Mouse (Mus musculus) right cerebral cortex, postnatal 10 days (tissue): ENCODE measurements at regions not wholly inside any gene's neighbourhood (a gene's known extent, or its start where the extent isn't known, plus 50 kb on each side); places are given as distances from the start of the nearest gene placed in this dataset.
A peak's percentile ranks its signal among the peaks of the same experiment; 100 is the strongest.

Experiments used
- DNase-seq, 2 experiments: peaks; one replicate each; pipeline ENCODE4 v3.0.0; 2021; ENCODE audit warnings: low spot score in 2 of 2

DNA sequence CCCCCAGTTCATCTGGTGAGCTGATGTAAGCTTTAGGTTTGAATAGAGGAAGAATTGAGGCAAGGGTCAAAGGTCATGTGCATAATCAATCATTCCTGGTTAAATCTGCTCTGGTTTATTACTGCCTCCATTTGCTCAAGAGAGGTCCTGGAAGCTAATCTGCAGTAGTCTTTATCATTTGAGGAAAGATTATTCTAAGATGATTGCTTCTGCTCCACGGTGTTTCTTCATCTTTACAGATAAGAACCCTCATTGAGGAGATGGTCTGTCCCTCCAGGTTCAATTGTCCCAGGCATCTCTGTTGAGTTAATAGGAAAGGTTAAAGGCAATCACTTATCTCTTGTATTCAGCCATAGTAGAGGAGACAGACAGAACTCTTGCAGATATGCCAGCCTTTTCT, 3557.5 kb upstream of the Gm6569 start:
- no peak for DNase-seq

DNA sequence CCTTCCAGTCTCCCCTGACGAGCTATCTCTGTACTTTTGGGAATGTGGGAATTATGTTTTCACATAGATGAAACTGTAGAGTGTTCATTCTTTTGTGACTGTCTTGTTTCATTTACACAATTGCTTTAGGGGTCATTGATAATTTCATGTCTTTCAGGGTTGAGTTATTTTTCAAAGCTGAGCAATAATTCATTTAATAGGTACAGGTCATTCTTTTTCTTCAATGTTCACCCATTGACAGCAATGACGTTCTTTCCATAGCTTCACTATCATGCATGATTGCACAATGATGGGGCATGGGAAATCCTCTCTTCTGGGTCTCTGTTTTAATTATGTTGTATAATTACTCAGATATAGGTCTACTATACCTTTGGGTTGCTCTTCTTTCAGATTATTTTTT, 3512.6 kb upstream of the Gm6569 start:
- no peak for DNase-seq

DNA sequence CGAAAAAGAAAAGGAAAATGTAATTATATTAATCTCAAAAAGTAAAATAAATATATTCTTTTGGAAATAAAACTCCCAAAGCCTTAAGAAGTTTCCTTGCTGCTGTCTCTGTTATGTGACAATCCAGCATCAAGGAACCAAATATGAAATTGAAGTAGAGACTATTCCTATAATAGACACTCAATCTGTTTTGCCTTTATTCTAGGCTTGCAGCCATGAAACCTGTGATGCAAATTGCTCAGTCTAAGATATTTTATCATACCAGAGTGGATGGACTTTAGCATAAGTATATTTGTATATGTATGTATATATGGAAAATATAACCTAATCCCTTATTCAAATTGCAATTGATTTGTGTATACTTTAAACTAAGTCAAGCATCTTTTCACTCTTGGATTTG, 3495.1 kb upstream of the Gm6569 start:
- peak in 1 of 2 experiments; percentile 33 for DNase-seq

DNA sequence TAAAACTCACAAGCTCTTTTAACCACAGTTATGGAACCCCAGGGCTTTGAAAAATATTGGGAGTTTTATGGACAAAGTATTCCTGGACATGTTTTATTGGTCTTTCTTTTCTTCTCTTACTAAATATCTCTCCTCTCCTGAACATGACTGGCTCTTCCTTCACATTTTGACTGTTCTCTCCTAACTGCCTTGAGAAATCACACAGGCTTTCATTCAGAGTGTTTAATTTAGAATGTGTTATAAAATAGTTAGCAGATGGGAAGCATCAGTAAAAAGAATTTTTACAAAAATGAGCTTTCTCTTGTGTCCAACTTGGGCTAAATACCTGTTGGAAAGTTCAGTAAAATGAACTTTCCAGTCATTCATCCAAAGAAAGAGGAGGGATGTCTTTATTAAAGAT, 3493.0 kb upstream of the Gm6569 start:
- no peak for DNase-seq

DNA sequence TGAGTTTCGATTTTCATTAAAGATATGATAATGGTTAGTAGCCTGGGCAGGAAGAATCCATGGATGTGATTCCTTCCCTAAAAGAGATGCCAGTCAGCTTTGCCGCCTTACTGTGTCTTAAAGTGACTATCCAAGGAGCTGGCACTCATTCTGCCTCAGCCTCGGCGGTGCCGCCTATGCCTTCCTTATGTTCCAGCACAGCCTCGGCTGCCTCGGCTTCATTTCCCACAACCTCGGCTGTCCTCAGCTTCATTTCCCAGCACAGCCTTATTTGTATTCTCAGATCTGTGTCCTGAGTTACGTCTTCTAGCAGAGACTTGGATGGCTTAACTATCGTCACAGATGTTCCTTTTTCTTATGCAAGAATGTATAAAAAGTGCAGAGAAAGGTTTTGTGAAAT, 3476.4 kb upstream of the Gm6569 start:
- DNase-seq: peak; percentile 57 to 75

DNA sequence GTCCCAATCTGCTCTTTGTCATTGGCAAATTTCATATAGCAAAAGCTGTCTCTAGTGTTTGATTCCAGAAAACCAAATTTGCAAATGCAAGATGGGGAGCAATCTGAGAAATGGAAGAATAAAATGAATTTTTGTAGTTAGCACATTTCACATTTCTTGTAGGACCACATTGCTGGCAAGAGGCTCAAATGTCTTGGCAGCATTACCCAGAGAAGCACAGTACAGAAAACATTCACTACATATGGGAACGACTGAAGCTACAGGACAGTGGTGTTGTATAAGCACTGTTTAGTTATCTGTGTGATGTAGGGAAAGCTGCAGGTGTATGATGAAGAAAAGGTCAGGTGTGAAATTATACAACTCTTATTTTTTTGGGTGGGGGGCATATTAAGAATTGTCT, 3449.7 kb upstream of the Gm6569 start:
- no peak for DNase-seq

DNA sequence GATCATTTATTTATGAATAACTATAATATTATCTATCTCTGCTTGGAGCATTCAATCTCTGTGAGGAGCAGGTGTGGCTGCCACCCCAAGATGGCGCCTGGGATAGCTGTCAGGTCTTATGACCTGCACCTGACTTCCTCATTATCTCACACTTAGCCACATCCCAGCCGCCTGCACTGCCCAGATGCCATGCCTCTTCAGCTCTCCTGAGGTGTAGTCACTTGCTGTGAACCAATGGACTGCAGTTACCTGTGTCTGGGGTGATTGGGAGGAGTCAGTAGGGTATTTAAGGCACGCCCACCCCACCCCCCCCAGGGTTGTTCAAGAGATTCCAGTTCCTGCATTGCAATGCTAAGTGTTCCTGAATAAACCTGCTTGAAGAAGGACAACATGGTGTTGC, 3418.1 kb upstream of the Gm6569 start:
- DNase-seq: no peak

DNA sequence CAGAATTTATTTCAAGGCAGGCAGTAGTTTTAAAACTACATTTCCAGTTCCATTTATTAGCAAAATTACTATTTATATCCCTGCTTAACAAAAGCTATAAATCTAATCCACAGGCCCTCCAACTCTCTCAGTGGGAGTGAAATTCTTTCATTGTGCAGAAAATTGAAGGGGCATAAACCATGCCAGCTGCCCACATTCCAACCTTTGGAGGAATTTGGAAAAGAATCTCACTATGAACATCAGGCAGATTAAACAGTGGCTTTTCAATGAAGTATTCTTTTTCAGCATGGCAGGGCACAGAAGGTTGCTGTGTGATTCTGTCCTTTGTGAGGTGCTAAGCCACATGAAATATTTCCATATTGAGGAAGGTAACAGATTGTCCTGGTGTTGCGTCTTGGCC, 3408.8 kb upstream of the Gm6569 start:
- no peak for DNase-seq
